Mouse (Mus musculus) cortical plate, adult 2 months (tissue): ENCODE measurements at regions not wholly inside any gene's neighbourhood (a gene's known extent, or its start where the extent isn't known, plus 50 kb on each side); places are given as distances from the start of the nearest gene placed in this dataset.

Experiments
- CTCF ChIP-seq: fragments of 200-500 bp; IDR thresholded peaks from 2 replicates; pipeline ENCODE4 v1.5.1; 2011; ENCODE audit warnings: mild to moderate bottlenecking, control low read depth, low read length; ENCODE audit not compliant: insufficient read depth; ENCODE audit errors: extremely low read depth
- POLR2A ChIP-seq: fragments of 200-500 bp; IDR thresholded peaks from 2 replicates; pipeline ENCODE4 v1.6.1; 2011; ENCODE audit warnings: mild to moderate bottlenecking, low read length, control low read depth; ENCODE audit not compliant: insufficient read depth; ENCODE audit errors: extremely low read depth

- TF ChIP-seq CTCF (no peak), POLR2A (no peak)
Measured at GRCm38 (mm10) chr10:11746959-11747358, 403.8 kb downstream of the Epm2a start.
